Mouse (Mus musculus): ENCODE measurements around the gene Ephb6. TPM values are rescaled to one million over a fixed set of nuclear protein-coding genes. Genes with fewer than 3 reads are reported as not detected.
"Not testable (repeated sequence)": the region's sequence is repeated elsewhere in the genome, so short reads cannot be mapped to it uniquely, and the experiment has no call there.

Gene Ephb6
- 1 to 10 TPM in 1 of 4 experiments, under 1 TPM in 3; 0.39 to 1.2 (median 0.71) TPM for total RNA-seq (2022)

DNA sequence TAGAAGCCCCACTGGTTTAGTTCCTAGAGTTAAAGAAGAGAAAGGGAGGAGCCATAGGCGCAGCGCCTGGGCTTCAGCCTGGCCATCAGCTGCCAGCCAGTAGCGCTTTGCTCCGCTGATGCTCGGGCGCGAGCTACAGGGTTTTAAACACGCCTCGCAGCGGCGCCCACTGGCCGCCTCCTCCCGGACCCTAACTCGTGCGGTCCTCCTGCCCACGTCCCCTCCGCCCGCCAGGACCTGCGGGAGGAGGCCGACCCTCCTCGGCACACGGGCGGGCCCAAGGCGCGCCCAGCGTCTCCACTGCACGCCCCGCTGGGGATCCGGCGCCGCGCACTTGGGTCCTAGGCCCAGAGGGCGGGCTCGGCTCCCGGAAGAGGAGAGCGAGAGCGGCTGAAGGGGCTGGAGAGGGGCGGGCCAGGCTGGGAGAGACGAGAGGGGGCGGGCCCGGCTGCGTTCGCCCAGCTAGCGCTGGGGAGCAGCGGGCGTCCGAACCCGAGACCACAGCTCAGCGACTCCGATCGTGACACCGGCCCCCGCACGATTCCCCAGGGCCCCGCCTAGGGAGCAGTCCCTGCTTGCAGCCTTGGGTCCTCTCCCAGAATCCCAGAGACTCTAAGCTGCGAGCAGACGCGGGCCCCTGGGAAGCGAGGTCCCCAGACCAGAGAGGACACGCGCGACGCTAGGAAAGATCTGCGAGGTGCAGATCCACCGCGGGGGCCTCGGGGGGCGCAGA, at the start of gene Ephb6:
Gene Ephb6, plus strand, starts transcription at position 422 of the 733 bp plus-strand sequence.
- DNase-seq (ENCODE audit: low spot score in 2 of 2), result peak in 1 of 2 experiments; percentile 21

DNA sequence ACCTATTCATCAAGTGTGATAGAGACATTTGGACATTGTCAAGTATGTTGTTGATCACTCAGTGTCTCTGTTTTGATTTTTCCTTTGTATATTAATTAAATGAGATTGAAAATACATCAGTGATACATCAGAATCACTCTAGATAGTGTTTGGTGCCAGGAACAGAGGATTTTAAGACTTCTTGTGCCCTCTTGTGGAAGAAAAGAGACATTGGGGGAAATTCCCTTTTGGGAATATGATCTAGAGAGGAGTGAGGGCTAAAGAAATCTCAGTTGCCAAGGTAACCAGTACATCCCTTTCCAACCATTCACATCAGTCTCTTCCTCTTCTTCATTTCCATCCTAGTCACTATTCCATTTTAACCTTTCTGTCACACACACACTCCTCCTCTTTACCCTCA, 48.9 kb upstream of the Ephb6 start:
- no peak for DNase-seq (ENCODE audit: low spot score in 2 of 2)

DNA sequence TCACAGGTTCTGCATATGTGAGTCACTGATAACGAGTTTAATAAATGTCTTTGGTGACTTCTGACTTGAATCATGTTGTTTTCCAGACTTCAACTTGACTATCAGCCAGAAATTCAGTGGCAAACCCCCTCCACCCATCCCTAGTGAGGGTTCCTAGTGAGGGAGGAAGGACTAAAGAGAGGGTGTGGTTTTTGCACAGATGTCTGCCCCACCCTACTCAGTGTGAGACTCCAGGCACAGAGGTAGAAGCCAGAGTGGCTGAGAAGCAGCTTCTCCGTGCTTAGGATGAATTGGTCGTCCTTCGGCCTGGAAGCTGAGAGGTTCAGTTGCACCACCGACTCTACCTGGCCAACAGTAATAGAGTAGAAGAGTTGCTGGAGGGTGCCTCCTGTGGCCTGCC, 47.8 kb upstream of the Ephb6 start:
- no peak for DNase-seq (ENCODE audit: low spot score in 2 of 2)

DNA sequence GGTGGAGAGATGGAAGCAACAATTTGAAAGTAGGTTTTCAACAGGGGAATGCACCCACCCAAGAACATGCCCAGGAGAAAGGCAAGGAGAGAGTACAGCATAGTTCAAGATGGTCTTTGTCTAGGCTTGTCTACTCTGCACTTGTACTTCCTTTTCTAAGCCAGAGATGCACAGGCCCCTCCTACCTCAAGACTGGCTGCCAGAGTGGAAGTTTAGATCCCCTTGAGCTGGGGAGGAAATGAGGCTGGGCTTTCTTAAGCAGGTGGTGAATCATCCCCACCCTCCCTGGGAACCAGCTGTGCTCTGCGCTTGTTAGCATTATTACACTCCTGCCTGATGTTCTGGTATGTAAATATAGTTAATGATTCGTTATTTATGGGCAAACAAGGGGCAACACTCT, 47.0 kb upstream of the Ephb6 start:
- no peak for DNase-seq (ENCODE audit: low spot score in 2 of 2)

DNA sequence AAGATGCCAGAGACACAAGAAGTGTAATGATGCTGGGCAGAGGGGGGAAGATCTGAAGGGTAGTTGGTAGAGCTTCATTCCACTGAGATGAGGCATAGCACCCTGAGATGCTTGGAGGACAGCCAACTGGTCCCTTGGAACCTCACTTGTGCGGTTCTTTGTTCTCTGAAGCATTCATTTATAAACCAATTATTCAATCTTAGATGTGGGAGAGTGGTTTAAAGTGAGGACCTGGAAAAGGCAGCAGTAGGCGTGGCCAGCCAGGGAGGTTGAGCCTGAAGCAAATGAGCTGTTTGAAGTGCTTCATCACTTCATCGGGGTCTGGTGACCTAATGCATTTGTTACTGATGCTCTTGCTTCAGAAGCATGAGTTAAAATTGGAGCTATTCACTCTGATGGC, 46.0 kb upstream of the Ephb6 start:
- DNase-seq (ENCODE audit: low spot score in 2 of 2), result no peak

DNA sequence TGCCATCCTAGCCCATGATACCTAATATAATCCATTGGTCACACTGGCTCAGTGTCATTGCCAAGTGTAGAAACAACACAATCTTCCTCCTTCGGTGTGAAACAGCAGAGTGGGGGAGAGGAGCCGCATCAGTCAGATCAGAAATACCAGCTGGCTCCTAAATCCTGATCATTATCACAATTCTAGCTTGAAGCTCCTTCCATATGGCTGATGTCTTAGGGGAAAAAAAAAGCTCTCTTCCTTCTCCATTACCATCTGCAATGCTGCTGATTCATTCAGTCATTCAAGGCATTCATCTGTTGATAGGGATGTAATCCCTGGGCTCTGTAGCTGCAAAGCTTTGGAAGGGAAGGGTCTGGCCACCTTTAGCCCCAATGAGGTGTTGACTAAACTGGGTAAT, 45.0 kb upstream of the Ephb6 start:
- DNase-seq (ENCODE audit: low spot score in 2 of 2), result no peak

DNA sequence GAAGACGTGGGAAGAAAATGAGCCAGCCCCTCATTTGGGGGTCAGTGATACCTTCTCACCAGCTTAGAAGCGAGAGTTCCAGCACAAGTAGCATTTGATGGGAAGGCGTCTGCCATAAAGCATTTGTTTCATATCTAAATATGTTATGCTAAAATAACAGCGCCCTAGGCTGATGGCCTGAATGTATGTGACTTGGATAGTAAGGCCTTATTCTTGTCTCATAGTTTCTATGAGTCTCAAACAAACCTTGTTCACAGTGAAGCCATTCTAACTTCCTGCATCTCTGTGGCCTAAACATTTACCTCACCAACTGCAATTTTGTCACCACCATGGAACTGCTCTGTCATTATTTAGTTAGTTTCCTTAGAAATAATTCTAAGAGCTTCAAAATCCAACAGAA, 42.7 kb upstream of the Ephb6 start:
- DNase-seq (ENCODE audit: low spot score in 2 of 2), result no peak

DNA sequence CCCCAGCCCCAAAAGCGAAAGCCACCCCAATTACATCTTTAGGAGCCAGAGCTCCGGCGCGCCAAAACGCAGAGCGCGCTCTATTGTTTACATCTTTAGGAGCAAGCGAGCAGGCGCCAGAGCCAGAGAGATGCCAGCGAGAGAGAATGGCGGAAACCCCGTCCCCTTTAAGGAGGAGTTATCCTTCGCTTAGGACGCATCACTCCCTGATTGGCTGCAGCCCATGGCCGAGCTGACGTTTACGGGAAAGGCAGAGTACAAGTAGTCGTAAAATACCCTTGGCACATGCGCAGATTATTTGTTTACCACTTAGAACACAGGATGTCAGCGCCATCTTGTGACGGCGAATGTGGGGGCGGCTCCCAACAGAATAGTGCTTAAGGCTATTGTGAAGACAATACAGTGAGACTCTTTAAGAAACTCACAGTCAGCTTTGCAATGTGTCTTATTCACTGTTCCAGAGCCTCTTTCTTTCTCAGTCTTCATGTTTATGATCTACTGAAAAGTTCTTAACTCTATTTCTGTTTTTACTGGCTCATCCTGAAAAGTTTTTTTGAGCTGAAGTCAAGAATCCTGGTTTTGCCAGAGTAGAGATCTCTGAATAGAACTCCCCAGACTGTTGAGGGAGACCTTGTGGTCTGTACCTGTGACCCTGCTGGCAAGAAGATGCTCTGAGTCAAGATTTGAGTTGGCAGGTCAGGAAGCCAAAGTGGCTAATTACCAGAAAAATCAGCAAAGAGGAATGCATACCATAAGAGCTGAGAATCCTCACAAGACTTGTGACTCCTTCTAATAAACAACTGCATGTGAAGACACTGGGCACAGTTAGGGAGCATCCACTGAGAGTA, 42.0 kb upstream of the Ephb6 start:
- not testable (repeated sequence) for DNase-seq (ENCODE audit: low spot score in 2 of 2)

DNA sequence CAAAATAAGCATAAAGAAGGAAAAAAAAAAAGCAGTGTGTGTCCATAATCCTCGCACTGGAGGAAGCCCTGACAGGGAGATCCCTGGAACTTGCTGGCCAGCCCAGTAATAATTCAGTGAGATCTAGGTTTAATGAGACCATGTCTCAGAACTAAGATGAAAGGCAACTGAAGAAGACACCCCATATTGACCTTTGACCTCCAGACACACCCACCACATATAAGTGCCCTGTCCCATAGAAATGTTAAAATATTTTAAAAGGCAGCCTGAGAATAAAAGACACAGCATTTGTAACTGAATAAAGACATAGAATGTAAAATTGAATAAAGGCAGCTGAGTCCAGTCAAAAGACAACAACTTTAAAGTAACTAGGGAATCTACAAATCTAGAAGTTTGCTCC, 40.0 kb upstream of the Ephb6 start:
- DNase-seq (ENCODE audit: low spot score in 2 of 2), result no peak

DNA sequence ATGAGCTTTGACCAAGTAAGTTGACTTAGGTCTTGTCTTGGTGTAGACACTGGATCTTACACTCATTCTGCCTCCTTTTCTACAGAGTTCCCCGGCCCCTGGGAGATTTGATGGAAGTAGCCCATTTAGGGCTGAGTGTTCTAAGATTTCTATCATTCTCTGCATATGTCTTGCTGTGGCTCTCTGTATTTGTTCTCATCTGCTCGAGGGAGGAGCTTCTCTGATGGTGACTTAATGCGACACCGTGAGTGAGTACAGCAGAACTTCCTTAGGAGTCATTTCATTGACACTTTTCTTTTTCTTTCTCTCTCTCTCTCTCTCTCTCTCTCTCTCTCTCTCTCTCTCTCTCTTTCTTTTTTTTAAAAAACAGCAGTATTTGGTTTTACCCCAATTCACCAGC, 38.3 kb upstream of the Ephb6 start:
- DNase-seq (ENCODE audit: low spot score in 2 of 2), result no peak

DNA sequence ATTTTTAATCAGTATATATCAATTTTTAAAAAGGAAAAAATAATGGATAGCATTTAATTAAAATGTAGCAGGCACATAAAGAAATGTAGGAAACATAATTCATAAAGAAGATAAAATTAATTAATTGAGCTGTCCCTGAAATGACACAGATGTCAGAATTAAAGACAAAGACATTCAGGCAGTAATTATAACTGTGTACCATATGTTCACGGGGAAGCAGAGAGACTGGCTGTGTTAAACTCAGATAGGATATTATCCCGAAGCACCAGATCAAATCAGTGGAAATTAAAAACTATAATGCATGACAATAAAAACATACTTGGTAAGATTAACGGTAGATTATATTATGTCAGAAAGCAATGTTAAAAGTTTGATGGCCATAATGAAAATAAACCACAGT, 36.2 kb upstream of the Ephb6 start:
- no peak for DNase-seq (ENCODE audit: low spot score in 2 of 2)

DNA sequence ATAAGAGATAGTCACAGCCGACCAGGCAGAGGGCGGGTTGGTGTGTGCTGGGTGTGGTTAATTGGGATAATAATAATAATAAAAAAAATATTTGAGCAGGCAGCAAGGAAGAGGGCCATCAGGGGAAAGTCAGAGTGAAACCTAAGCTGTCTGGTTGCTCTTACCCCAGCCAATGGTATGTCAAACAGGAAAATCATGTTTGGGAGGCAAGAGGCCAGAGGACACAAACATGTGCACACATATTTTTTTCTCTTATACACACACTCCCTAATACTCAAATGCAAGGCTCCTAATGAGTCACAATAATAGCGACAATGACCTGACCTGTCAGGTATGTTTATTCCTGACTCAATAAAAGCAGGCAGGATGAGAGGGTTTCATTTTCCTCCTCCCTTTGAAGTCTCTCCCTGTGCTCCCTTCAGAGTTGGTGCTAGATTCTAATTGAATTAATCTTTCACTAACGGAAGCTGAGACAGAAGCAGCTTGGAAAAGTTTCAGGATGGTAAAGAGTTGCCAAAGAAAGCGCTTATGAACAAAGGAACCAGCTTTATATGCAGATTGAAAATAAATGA, 28.7 kb upstream of the Ephb6 start:
- no peak for DNase-seq (ENCODE audit: low spot score in 2 of 2)

DNA sequence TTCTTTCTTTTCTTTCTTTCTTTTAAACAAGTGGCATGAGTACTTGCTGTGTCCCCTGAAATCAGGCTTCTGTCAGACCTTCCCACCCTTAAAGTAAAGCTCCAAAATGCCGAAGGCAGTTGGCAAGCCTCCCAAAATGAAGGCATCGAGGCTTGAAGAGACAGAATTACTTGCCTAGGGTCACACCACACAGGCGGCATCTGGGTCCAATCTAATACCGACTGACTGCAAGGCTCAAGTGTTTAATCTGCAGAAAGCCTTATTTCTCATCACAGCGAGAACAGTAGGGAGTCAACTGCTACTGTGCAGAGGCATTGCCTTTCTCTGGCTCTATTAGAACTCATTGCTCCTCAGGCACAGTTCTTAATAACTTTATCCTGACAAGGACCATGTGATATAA, 28.0 kb upstream of the Ephb6 start:
- no peak for DNase-seq (ENCODE audit: low spot score in 2 of 2)

DNA sequence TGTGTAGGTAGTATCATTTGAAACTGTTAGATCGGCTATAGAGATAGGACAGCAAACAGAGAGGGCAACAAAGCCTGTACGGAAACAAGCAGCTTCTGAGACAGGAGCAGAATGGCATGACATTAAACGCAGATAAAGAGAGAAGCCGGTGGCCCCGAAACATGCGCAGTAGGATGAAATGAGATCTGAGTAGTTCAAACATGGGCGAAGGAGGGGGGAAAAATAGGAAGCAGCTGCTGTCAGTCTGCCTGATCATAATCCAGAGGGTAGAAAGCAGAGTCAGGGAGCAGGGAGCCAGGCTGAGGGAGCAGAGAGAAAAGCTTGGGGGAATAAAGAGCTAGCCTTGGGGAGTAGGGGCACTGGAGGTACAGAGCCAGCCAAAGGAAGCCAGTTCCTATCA, 24.0 kb upstream of the Ephb6 start:
- no peak for DNase-seq (ENCODE audit: low spot score in 2 of 2)

DNA sequence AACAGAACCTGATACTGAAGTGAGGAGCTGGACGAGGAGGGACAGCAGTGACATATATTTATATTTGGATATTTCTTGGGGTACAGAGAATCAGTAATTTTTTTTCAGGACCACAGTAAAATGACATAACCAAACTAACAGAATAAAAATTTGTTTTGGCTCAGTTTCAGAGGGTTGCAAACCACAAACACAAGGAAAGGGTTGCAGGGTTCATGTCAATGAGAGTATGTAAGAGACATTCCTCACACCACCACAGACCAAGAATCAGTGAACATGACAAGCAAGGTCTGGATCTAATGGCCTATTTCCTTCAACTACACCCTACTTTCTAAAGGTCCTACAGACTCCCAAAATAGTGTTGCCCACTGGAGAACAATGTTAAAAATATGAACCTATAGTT, 23.1 kb upstream of the Ephb6 start:
- DNase-seq (ENCODE audit: low spot score in 2 of 2), result no peak

DNA sequence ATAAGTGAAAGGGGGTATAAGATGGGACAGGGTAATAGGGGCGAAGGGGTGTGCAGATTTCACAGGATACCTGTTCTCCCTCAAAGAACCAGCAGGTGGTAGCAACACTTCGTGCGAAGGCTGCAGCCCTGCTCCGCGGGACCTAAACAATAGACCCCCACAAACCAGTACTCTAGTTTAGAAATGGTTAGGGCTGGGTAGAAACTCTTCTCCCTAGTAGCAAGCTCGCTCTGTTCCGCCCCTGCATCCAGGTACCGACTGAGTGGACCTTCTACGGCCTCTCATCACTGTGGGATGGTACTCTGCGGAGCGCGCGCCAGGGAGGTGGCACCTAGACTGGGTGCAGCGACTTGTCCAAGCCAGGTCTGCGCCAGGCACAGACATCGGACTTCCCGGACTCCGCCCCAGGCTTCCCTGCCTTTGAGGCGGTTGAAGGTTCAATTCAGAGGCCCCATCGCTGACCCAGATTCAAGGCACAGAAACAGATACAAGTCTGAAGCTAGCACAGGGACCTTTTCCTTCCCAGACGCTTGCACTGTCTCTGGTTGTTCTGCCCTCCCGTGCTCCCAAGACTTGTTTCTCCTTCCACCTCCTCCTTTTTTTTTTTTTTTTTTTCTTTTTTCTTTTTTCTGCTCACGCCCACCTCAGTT, 756 bp upstream of the Ephb6 start:
- no peak for DNase-seq (ENCODE audit: low spot score in 2 of 2)

DNA sequence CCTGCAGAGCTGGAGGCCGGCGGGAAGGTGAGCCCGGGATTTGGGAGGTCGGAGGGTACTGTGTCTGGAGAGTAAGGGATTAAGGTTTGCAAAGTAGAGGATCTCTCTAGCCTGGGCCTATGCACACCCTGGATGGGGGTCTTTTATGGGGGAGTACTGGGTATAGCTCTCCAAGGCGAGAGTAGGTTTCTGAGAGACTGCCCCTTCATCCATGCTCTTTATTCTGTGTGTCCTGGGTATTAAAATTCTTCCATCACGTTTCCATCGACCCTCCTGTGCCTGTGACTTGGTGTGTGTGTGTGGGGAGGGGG, 467 bp downstream of the Ephb6 start:
- no peak for DNase-seq (ENCODE audit: low spot score in 2 of 2)

DNA sequence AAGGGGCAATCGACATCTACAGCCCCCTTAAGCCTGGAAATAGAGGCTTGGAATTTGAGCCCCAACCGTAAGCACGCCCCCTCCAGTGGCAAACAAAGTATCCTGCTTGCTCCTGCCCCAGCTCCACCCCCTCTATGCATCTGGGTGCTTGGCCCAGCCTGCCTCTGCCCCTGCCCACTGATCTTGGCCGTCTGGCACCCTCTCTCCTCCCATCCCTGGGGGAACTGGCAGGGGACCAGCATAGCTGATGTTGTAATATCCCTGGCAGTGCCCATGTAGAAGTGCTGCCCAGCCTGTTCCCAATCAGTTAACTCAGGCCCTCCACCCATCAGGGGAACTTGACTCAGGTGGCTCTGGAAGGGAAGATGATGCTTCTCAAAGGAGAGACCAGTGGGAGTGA, 932 bp downstream of the Ephb6 start:
- no peak for DNase-seq (ENCODE audit: low spot score in 2 of 2)

DNA sequence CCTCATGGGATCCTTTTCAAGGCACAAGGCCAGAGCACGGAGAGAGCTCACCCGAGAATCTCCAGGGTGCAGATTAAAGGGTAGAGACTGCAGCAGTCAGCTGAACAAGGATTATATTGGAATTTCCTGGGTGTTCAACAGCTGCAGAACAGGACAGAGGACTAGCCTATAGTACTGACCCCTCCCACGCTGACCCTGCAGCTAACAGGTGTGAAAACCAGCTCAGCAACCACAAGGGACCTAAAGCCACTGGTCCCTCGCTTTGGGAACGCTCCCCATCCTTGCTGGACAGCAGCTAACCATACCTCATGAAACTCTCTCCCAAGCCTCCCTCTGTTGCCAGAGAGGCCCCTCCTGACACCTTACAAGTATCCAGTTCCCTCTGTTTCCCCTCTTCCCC, 2.4 kb downstream of the Ephb6 start:
- no peak for DNase-seq (ENCODE audit: low spot score in 2 of 2)

DNA sequence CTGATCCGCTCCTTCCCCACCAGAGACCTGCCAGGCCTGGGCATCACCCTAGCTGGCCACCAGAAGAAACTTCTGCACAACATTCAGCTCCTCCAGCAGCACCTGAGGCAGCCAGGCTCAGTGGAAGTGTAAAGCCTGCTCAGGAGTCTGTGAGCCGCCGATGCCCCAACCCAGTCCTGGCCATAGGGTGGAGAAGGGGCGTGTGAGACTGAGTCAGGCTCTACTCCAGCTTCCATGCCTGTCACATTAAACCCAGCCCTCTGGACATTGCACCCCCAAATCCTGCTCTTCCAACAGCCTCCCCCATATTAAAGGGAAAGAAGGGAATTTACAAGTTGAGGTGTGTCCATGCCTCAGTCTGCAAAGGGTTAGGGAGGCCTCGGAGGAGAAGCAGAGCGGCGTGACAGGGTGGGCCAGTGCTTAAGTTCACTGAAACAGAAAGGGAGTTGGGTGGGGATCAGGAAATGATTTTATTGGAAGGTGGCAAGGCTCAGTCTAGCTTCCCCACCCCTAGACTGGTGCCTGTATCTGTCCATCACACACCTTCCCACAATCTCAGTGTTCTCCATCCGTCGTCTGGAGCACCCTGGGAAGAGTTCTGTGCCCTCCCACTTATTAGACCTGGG, 15.0 kb downstream of the Ephb6 start:
- DNase-seq (ENCODE audit: low spot score in 2 of 2), result no peak

DNA sequence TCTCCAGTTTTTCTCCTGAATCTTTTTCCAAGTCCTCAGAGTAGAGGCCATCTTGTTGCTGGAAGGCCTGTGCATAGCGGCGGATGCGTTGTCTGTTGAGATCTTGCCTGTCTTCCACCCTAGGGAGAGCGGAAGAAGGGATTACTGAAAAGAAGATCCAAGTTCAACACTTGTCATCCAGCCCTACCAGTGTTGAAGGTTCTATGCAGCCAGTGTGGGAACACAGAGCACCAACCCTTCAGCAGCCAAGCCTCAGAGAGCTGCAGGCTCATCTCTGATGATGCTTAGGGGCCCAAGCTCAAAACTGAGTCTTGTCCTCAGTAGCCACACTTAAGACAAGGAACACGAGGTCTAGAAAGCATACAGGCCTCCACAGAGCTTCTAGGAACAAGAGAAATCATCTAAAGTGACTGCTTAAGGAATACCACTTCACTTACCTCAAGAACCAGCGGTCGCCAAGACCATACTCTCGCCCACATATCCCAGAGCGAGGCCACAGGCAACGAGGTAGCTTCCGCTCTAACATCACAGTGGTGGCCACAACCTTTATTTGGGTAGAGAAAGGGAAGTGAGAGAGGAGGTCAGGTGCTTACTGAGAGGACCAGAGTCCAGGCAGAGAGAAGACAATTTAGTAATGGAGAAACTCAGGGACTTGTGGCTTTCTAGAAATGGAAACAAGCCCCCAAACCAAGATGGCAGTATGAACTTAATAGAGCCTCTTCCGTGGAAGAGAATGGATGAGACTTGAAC, 16.1 kb downstream of the Ephb6 start:
- no peak for DNase-seq (ENCODE audit: low spot score in 2 of 2)

Measured in gastrocnemius, adult 8-10 months (tissue).